Mouse (Mus musculus) small intestine, adult 2 months (tissue): ENCODE results near the gene Poldip3.

Experiments used
- CTCF ChIP-seq: fragments of 200-500 bp; IDR thresholded peaks from 2 replicates; pipeline ENCODE4 v1.5.1; 2012; ENCODE audit warnings: low read depth, mild to moderate bottlenecking, control low read depth, inconsistent platforms, low read length, moderate library complexity, mixed read lengths; ENCODE audit not compliant: insufficient replicate concordance, insufficient read length; ENCODE audit errors: extremely low read depth
- POLR2A ChIP-seq: fragments of 200-500 bp; IDR thresholded peaks from 2 replicates; pipeline ENCODE4 v1.6.1; 2012; ENCODE audit warnings: low read depth, mild to moderate bottlenecking, control low read depth, inconsistent platforms, low read length, moderate library complexity

DNA sequence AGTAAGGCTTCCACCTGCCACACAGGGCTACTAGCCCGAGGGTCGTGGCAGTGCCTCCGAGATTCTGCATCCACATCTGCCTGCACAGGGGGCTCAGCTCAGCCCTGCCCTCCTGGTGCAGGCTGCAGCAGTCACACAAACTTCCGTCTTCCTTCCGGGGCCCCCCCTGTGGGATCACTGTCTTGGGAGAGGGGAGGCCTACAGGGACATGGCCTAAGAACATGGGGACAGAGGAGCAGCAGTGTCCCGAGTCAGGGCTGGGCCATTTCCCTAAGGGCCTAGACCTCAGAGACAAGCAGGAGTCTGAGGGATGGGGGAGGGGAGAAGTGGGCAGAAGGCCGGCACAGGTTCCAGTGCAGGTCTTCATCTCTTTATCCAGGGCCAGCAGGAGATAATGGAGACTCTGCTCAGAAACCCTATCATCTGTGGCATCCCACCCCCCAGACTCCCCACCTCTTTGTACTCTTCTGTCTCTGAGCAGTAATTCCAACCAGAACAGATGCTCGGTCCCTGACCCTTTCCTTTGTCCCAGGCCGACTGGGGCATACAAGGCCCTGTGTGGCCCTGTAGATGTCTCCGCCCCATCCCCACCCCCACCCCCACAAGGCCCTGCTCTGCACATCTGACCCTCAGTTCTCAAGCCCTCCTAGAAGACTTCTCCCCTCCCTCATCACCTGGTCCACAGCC, 12.0 kb upstream of the Poldip3 start:
- TF ChIP-seq POLR2A (no peak), CTCF (no peak)
